Mouse (Mus musculus): ENCODE measurements around the gene Limk2.

GRCm38 (mm10) chr11:3422242-3422641 lies 13.3 kb upstream of the Limk2 start:
- TF ChIP-seq HCFC1 (IDR thresholded peaks at IDR 0.05; ENCODE audit: borderline replicate concordance, insufficient read depth, low read length) = no peak
- no peak for TF ChIP-seq CHD2 (IDR thresholded peaks at IDR 0.05; ENCODE audit: low read depth, low read length)
